Mouse (Mus musculus): ENCODE data around the gene Vmn1r203. TPM values are rescaled to one million over a fixed set of nuclear protein-coding genes. Genes with fewer than 3 reads are reported as not detected.
"Not testable (repeated sequence)": the region's sequence is repeated elsewhere in the genome, so short reads cannot be mapped to it uniquely, and the experiment has no call there.

Vmn1r203 gene
- not detected in 2 replicates for polyA plus RNA-seq (2012; ENCODE audit: insufficient read depth, insufficient read length, missing spikeins)

DNA sequence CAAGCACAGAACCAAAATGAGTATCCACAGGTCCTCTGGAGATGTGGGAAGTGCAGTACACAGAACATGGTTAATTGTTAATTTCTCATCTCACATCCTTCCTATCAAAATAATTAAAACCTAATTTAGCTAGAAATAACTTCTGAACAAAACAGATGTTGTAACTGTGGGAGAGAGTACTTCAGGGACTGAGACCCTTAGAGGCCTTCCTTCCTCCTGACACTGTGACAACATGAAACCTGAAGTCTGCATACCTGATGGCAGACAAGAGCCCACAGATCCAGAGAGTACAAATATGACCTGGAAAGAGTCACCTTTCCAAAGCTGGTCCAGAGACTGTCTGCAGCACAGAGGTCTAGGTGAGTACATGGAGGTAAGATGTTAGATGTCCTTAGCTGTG, at the start of gene Vmn1r203:
Gene Vmn1r203 (plus strand): TSS at position 301 of the 400 bp plus-strand sequence.
- Histone ChIP-seq H3K4me1 (ENCODE audit: control insufficient read depth, insufficient read depth, insufficient read length, low read length) (no peaks in the 10 kb centered on the region), H3K27ac (replicated peaks; ENCODE audit: low read depth, low read length) (no peak within 1 kb of the TSS), H3K4me3 (ENCODE audit: insufficient read depth, low read depth, low read length) (no peak within 1 kb of the TSS)

DNA sequence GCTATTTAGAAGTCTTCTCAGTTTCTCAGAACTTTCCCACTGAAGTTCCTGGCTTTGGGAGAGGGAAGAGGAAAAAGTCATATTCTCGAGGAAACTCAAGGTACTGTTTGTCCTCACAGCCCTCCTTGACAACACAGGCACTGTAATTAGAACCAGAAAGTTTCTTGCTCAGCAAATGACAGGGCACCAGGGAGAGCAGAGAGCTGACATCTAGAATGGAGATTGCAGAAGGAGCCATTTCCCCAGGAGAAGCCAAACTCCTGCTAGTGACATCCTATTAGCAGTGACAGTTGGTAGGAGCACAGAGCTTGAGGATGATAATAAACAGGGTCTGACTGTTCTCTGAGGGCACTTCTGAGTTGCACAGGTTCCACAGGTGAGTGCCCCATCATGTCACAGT, 46.3 kb upstream of the Vmn1r203 start, which contains the start of gene Vmn1r201:
Gene Vmn1r201 (plus strand): TSS at position 301 of the 400 bp plus-strand sequence.
- no peak within 1 kb of the TSS for H3K4me3 ChIP-seq (ENCODE audit: insufficient read depth, low read depth, low read length)
- H3K27ac ChIP-seq (replicated peaks; ENCODE audit: low read depth, low read length): no peak within 1 kb of the TSS
- no peaks in the 10 kb centered on the region for H3K4me1 ChIP-seq (ENCODE audit: control insufficient read depth, insufficient read depth, insufficient read length, low read length)

DNA sequence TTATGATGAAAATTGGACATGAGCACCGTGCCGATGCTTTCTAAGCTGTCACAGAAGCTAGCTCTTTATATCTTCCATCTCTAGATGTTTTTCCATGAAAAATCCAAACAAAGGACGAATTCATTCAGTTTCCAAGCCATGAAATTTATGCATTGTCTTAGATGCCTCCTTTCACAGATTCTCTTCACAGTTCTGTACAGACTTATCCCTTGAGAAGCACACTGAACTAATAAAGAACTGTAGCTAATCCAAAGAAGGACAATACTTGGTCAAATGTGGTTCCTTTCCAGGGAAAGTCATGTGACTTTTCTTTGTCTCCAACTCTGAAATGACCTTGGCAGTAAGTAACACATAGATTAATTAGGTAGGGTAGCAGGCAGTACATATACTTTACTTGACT, 15.5 kb upstream of the Vmn1r203 start:
- Histone ChIP-seq H3K4me1 (ENCODE audit: control insufficient read depth, insufficient read depth, insufficient read length, low read length) (no peaks in the 10 kb centered on the region), H3K4me3 (ENCODE audit: insufficient read depth, low read depth, low read length) (no peak overlapping the region), H3K27ac (replicated peaks; ENCODE audit: low read depth, low read length) (no peak overlapping the region)

DNA sequence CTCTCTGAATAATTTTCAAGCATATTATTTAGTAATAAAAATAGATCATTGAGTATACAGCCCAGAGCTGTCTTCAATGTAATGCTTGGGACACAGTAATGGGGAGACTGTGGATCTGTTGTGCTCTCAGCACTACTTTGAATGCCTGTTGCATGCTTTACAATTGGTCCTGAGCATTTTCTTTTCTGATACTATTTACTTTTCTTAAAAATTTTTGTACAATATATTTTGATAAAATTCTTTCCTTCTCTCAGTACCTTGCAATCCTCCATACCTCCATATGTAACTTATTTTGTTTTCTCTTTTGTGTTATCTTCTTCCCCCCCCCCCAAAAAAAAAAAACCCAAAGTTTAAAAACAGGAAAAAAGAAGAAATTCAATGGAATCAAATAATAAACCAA, 12.6 kb upstream of the Vmn1r203 start, which contains the start of gene Vmn1r202:
Gene Vmn1r202 (minus strand): TSS at position 101 of the 400 bp plus-strand sequence.
- H3K4me1 ChIP-seq (ENCODE audit: control insufficient read depth, insufficient read depth, insufficient read length, low read length): no peaks in the 10 kb centered on the region
- no peak within 1 kb of the TSS for H3K27ac ChIP-seq (replicated peaks; ENCODE audit: low read depth, low read length)
- no peak within 1 kb of the TSS for H3K4me3 ChIP-seq (ENCODE audit: insufficient read depth, low read depth, low read length)

DNA sequence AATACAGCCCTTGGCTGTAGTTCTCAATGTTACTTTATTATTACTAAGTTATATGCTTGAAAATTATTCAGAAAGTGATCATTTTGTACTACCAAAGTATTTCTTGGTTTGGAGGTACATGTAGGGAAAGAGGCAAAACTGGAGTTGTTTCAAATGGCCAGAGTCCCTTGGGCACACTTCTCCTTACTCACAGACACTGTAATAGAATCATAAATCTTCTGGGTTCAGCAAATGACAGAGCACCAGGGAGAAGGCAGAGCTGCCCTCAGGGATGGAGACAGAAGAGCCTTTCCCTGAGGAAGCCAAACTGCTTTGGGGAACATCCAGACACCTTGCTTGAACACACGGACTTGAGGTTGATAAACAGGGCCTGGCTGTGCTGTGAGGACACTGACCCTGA, 35.0 kb downstream of the Vmn1r203 start, which contains the start of gene Vmn1r204:
Gene Vmn1r204 (plus strand): TSS at position 301 of the 400 bp plus-strand sequence.
- not testable (repeated sequence) for H3K4me1 ChIP-seq (ENCODE audit: control insufficient read depth, insufficient read depth, insufficient read length, low read length); H3K27ac ChIP-seq (replicated peaks; ENCODE audit: low read depth, low read length)

DNA sequence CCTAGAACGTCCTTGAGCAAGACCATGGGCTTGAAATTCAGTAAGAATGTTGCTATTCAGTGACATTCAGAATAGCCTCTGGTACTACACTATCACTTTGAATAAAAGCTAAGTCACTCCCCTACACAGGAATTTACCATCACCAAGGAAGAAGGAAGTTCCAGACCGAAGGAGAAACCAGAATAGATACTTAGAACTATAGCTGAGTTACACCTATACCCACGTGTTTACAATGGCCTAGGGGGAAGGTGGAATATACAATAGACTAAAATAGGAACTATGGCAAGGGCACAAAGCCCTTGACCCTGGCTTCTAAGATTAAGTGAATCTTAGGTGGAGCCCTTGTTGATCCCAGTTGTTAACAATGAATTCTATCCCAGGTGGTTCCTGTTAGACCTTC, 57.0 kb downstream of the Vmn1r203 start:
- not testable (repeated sequence) for H3K4me1 ChIP-seq (ENCODE audit: control insufficient read depth, insufficient read depth, insufficient read length, low read length); H3K4me3 ChIP-seq (ENCODE audit: insufficient read depth, low read depth, low read length); H3K27ac ChIP-seq (replicated peaks; ENCODE audit: low read depth, low read length)

More for the DNA sequence above, 35.0 kb downstream of the Vmn1r203 start, which contains the start of gene Vmn1r204:
- not testable (repeated sequence) for H3K4me3 ChIP-seq (ENCODE audit: insufficient read depth, low read depth, low read length)

Other genes with a start within 250 kb of the Vmn1r203 start
- not detected in 2 replicates for gene Vmn1r195, start 247.6 kb upstream of the Vmn1r203 start, polyA plus RNA-seq (2012; ENCODE audit: insufficient read depth, insufficient read length, missing spikeins)
- not detected in 2 replicates for gene Vmn1r196, start 228.2 kb upstream of the Vmn1r203 start, polyA plus RNA-seq (2012; ENCODE audit: insufficient read depth, insufficient read length, missing spikeins)
- not detected in 2 replicates for gene Vmn1r197, start 193.5 kb upstream of the Vmn1r203 start, polyA plus RNA-seq (2012; ENCODE audit: insufficient read depth, insufficient read length, missing spikeins)
- not detected in 2 replicates for gene Vmn1r198, start 167.8 kb upstream of the Vmn1r203 start, polyA plus RNA-seq (2012; ENCODE audit: insufficient read depth, insufficient read length, missing spikeins)
- gene Vmn1r199, start 138.3 kb upstream of the Vmn1r203 start, polyA plus RNA-seq (2012; ENCODE audit: insufficient read depth, insufficient read length, missing spikeins): not detected in 2 replicates
- gene Vmn1r200, start 127.7 kb upstream of the Vmn1r203 start, polyA plus RNA-seq (2012; ENCODE audit: insufficient read depth, insufficient read length, missing spikeins): not detected in 2 replicates
- not detected in 2 replicates for gene Vmn1r201, start 46.2 kb upstream of the Vmn1r203 start, polyA plus RNA-seq (2012; ENCODE audit: insufficient read depth, insufficient read length, missing spikeins)
- not detected in 2 replicates for gene Vmn1r202, start 12.7 kb upstream of the Vmn1r203 start, polyA plus RNA-seq (2012; ENCODE audit: insufficient read depth, insufficient read length, missing spikeins)
- gene Vmn1r204, start 35.1 kb downstream of the Vmn1r203 start, polyA plus RNA-seq (2012; ENCODE audit: insufficient read depth, insufficient read length, missing spikeins): not detected in 2 replicates
- gene Vmn1r205, start 74.9 kb downstream of the Vmn1r203 start, polyA plus RNA-seq (2012; ENCODE audit: insufficient read depth, insufficient read length, missing spikeins): not detected in 2 replicates
- gene Vmn1r206, start 106.1 kb downstream of the Vmn1r203 start, polyA plus RNA-seq (2012; ENCODE audit: insufficient read depth, insufficient read length, missing spikeins): not detected in 2 replicates
- not detected in 2 replicates for gene Vmn1r207-ps, start 211.5 kb downstream of the Vmn1r203 start, polyA plus RNA-seq (2012; ENCODE audit: insufficient read depth, insufficient read length, missing spikeins)

All from brown adipose tissue, adult 24 weeks (tissue).